Mouse (Mus musculus): ENCODE data around the gene Dhx58. TPM values are rescaled to one million over a fixed set of nuclear protein-coding genes. Genes with fewer than 3 reads are reported as not detected.

Gene Dhx58
- polyA plus RNA-seq, 2 experiments = 2.3 to 3.2 TPM

DNA sequence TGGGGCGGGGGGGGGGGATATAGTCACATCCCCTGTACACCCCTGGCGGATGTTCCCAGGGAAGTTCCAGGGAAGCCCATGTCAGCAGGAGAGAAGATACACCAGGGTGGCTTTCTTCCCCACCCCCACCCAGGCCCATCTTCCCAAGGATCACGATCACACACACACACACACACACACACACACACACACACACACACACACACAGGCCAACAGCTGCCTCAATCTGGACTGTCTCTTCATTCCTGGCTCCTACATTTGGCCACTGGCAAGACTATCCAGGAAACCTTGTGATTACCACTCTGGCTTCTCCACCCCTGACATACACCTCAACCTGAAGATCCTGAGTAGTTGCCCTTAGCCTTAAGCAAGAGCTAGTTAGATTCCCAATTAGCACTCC, 18.7 kb downstream of the Dhx58 start:
- H3K9ac ChIP-seq (ENCODE audit: low read depth, low read length, severe bottlenecking) = no peak overlapping the region
- H3K36me3 ChIP-seq (ENCODE audit: control insufficient read depth, insufficient read depth, low read length) = no peaks in the 10 kb centered on the region
- H3K9me3 ChIP-seq (ENCODE audit: control insufficient read depth, low read length) = no peaks in the 10 kb centered on the region
- TF ChIP-seq POLR2A (IDR thresholded peaks at IDR 0.05; ENCODE audit: borderline replicate concordance, extremely low read depth, insufficient read depth, insufficient read length) = no peak
- DNase-seq (ENCODE audit: low spot score) = no peak
- WGBS = 84% methylated on average over 2 of the region's 3 CpGs
- no peaks in the 10 kb centered on the region for H3K4me1 ChIP-seq (ENCODE audit: control insufficient read depth, insufficient read depth, low read length)
- no peak for ATAC-seq (ENCODE audit: low FRiP score, low read depth)
- H3K4me3 ChIP-seq (replicated peaks; ENCODE audit: low read length) = no peak overlapping the region
- no peak overlapping the region for H3K4me2 ChIP-seq (replicated peaks; ENCODE audit: low read depth, low read length, severe bottlenecking)
- no peak overlapping the region for H3K27ac ChIP-seq (replicated peaks; ENCODE audit: low read depth, low read length)
- H3K27me3 ChIP-seq (ENCODE audit: control insufficient read depth, insufficient read depth, low read length) = no peaks in the 10 kb centered on the region

DNA sequence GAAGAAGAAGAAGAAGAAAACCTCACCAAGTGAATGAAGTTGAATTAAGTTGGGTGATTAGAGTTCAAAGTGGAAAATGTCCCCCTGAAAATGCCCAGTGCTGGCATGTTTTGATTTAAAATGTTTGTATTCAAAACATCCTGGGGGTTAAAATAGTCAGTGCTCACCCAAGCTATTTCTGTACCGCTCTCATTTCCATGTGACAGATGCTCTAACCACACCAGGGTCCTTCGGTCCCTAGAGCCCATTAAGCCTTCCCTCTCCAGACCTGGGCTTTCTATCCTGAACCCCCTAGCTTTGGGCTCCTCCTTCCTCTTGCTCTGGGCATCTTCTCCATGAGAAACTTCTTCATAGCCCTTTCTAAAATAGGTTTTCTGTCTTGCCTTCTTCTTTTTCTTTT, 20.0 kb downstream of the Dhx58 start:
- no peak overlapping the region for H3K4me2 ChIP-seq (replicated peaks; ENCODE audit: low read depth, low read length, severe bottlenecking)
- H3K9ac ChIP-seq (ENCODE audit: low read depth, low read length, severe bottlenecking) = no peak overlapping the region
- no peak overlapping the region for H3K4me3 ChIP-seq (replicated peaks; ENCODE audit: low read length)
- H3K27ac ChIP-seq (replicated peaks; ENCODE audit: low read depth, low read length) = no peak overlapping the region
- no peaks in the 10 kb centered on the region for H3K36me3 ChIP-seq (ENCODE audit: control insufficient read depth, insufficient read depth, low read length)
- no peaks in the 10 kb centered on the region for H3K27me3 ChIP-seq (ENCODE audit: control insufficient read depth, insufficient read depth, low read length)
- H3K9me3 ChIP-seq (ENCODE audit: control insufficient read depth, low read length) = no peaks in the 10 kb centered on the region
- no peak for DNase-seq (ENCODE audit: low spot score)
- no peak for TF ChIP-seq POLR2A (IDR thresholded peaks at IDR 0.05; ENCODE audit: borderline replicate concordance, extremely low read depth, insufficient read depth, insufficient read length)
- WGBS = 79% methylated on average over 2 of the region's 2 CpGs
- H3K4me1 ChIP-seq (ENCODE audit: control insufficient read depth, insufficient read depth, low read length) = no peaks in the 10 kb centered on the region
- no peak for ATAC-seq (ENCODE audit: low FRiP score, low read depth)

DNA sequence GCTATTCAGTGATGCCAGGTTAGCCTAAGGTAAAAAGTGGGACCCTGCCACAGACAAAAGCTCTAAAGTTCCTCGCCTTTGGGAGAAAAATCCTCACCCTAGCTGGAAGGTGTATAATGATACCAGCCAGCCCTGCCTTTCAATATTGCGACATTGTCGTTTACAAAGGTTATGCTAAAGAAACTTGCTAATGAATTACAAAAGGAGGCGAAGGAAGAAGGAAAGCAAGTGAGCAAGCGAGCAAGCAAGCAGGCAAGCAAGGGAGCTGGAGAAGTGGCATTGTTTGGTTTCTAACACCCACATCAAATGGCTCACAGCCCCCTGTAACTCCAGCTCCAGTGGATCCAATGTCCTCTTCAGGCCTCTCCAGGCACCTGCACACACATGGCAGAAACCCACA, 21.5 kb downstream of the Dhx58 start:
- no peak overlapping the region for H3K9ac ChIP-seq (ENCODE audit: low read depth, low read length, severe bottlenecking)
- no peak for ATAC-seq (ENCODE audit: low FRiP score, low read depth)
- no peaks in the 10 kb centered on the region for H3K27me3 ChIP-seq (ENCODE audit: control insufficient read depth, insufficient read depth, low read length)
- no peak overlapping the region for H3K27ac ChIP-seq (replicated peaks; ENCODE audit: low read depth, low read length)
- no peak overlapping the region for H3K4me2 ChIP-seq (replicated peaks; ENCODE audit: low read depth, low read length, severe bottlenecking)
- WGBS = 73% methylated on average over 5 of the region's 5 CpGs
- no peaks in the 10 kb centered on the region for H3K36me3 ChIP-seq (ENCODE audit: control insufficient read depth, insufficient read depth, low read length)
- H3K4me3 ChIP-seq (replicated peaks; ENCODE audit: low read length) = no peak overlapping the region
- no peaks in the 10 kb centered on the region for H3K4me1 ChIP-seq (ENCODE audit: control insufficient read depth, insufficient read depth, low read length)
- TF ChIP-seq POLR2A (IDR thresholded peaks at IDR 0.05; ENCODE audit: borderline replicate concordance, extremely low read depth, insufficient read depth, insufficient read length) = no peak
- H3K9me3 ChIP-seq (ENCODE audit: control insufficient read depth, low read length) = no peaks in the 10 kb centered on the region
- no peak for DNase-seq (ENCODE audit: low spot score)

DNA sequence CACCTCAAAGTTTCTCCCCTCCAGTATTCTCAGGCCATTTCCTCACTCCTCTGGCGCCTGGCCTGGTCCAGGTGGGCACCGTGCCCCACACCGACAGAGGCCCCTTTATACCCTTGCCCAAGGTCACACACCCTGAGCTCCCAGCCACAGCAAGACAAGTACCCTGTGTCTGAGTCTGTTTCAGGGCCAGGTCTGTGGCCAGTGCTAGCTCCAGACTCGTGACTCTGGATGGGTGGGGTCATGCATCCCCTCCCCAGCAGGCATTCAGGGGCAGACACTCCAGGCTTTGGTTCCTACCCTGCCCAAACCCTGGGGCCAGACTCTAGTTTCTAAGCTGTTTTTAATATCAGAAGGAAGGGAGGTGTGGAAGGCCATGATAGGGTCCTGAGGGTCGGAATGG, 22.2 kb downstream of the Dhx58 start:
- no peaks in the 10 kb centered on the region for H3K36me3 ChIP-seq (ENCODE audit: control insufficient read depth, insufficient read depth, low read length)
- H3K4me2 ChIP-seq (replicated peaks; ENCODE audit: low read depth, low read length, severe bottlenecking) = no peak overlapping the region
- H3K27me3 ChIP-seq (ENCODE audit: control insufficient read depth, insufficient read depth, low read length) = no peaks in the 10 kb centered on the region
- no peak overlapping the region for H3K9ac ChIP-seq (ENCODE audit: low read depth, low read length, severe bottlenecking)
- H3K9me3 ChIP-seq (ENCODE audit: control insufficient read depth, low read length) = no peaks in the 10 kb centered on the region
- no peak overlapping the region for H3K27ac ChIP-seq (replicated peaks; ENCODE audit: low read depth, low read length)
- no peak overlapping the region for H3K4me3 ChIP-seq (replicated peaks; ENCODE audit: low read length)
- H3K4me1 ChIP-seq (ENCODE audit: control insufficient read depth, insufficient read depth, low read length) = no peaks in the 10 kb centered on the region
- WGBS = 68% methylated on average over 5 of the region's 5 CpGs
- DNase-seq (ENCODE audit: low spot score) (no peak), ATAC-seq (ENCODE audit: low FRiP score, low read depth) (no peak)
- no peak for TF ChIP-seq POLR2A (IDR thresholded peaks at IDR 0.05; ENCODE audit: borderline replicate concordance, extremely low read depth, insufficient read depth, insufficient read length)

DNA sequence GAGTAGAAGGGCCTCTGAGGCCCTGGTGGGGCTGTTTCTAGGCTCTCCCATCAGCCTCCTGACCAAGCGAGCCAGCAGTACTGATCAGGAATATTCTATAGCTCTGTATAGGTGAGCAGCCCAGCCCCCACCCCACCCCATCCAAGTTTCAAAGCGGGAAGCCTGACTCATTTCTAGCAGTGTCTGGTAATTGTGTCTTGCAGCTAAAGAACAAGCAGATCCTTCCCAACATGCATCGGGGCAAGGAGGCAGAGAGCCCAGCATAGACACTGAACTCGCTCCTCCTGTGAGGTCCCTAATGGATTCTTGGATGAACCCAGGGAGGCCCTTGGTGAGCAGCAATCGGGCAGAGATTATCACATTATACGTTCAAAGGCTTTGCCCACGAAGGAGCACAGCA, 26.3 kb downstream of the Dhx58 start:
- Histone ChIP-seq H3K4me2 (replicated peaks; ENCODE audit: low read depth, low read length, severe bottlenecking) (no peak overlapping the region), H3K4me1 (ENCODE audit: control insufficient read depth, insufficient read depth, low read length) (peaks cover 7% of the 10 kb centered on the region; the same call in 1 of the 2 replicates), H3K9ac (ENCODE audit: low read depth, low read length, severe bottlenecking) (no peak overlapping the region), H3K4me3 (replicated peaks; ENCODE audit: low read length) (no peak overlapping the region), H3K27ac (replicated peaks; ENCODE audit: low read depth, low read length) (no peak overlapping the region), H3K27me3 (ENCODE audit: control insufficient read depth, insufficient read depth, low read length) (peaks cover 6% of the 10 kb centered on the region; the same call in 1 of the 2 replicates), H3K9me3 (ENCODE audit: control insufficient read depth, low read length) (no peaks in the 10 kb centered on the region), H3K36me3 (ENCODE audit: control insufficient read depth, insufficient read depth, low read length) (no peaks in the 10 kb centered on the region)
- 45% methylated on average over 7 of the region's 7 CpGs for whole genome bisulfite sequencing
- no peak for ATAC-seq (ENCODE audit: low FRiP score, low read depth)
- no peak for TF ChIP-seq POLR2A (IDR thresholded peaks at IDR 0.05; ENCODE audit: borderline replicate concordance, extremely low read depth, insufficient read depth, insufficient read length)
- no peak for DNase-seq (ENCODE audit: low spot score)

DNA sequence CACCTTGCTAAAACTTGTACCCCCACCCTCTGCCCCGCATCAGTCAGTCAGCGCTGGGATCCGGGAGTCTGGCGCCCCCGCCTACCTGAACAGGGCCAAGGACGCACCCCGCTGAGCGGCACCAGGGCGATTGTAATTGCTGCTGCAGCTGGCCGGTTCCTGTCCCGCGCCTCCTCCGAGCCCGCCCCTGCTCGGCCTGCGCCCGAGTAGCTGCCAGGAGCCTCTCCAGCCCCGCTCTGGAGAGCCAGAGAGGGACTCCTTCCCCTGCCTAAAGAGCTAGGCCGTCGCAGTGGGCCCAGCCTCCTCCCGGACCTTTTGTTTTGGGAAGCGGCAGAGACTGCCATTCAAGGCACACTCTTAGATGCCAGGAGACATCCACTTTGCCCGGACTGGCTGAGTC, 30.9 kb downstream of the Dhx58 start:
- H3K4me2 ChIP-seq (replicated peaks; ENCODE audit: low read depth, low read length, severe bottlenecking) = peak overlapping the region; percentile 39
- peak overlapping the region; percentile 50 for H3K9ac ChIP-seq (ENCODE audit: low read depth, low read length, severe bottlenecking)
- no peaks in the 10 kb centered on the region for H3K36me3 ChIP-seq (ENCODE audit: control insufficient read depth, insufficient read depth, low read length)
- no peak overlapping the region for H3K27ac ChIP-seq (replicated peaks; ENCODE audit: low read depth, low read length)
- H3K9me3 ChIP-seq (ENCODE audit: control insufficient read depth, low read length) = no peaks in the 10 kb centered on the region
- no peak for ATAC-seq (ENCODE audit: low FRiP score, low read depth)
- DNase-seq (ENCODE audit: low spot score) = no peak
- WGBS = 5% methylated on average over 23 of the region's 23 CpGs
- peaks cover 6% of the 10 kb centered on the region; the same call in 1 of the 2 replicates for H3K27me3 ChIP-seq (ENCODE audit: control insufficient read depth, insufficient read depth, low read length)
- 0 out of 2 replicates have a peak, but pooled peaks have one; percentile 9 for TF ChIP-seq POLR2A (IDR thresholded peaks at IDR 0.05; ENCODE audit: borderline replicate concordance, extremely low read depth, insufficient read depth, insufficient read length)
- H3K4me1 ChIP-seq (ENCODE audit: control insufficient read depth, insufficient read depth, low read length) = peaks cover 8% of the 10 kb centered on the region; the same call in 1 of the 2 replicates
- H3K4me3 ChIP-seq (replicated peaks; ENCODE audit: low read length) = peak overlapping the region; percentile 18
